Mouse (Mus musculus) megakaryocyte, adult 5-6 weeks (primary cell): ENCODE results near the gene Klk1b4. TPM values are rescaled to one million over a fixed set of nuclear protein-coding genes. Genes with fewer than 3 reads are reported as not detected.
"Not testable (repeated sequence)": the region's sequence is repeated elsewhere in the genome, so short reads cannot be mapped to it uniquely, and the experiment has no call there.

ENCODE experiments used
- ATAC-seq: 2 replicates; pipeline ENCODE4 v1.8.0; 2016; ENCODE audit warnings: mild to moderate bottlenecking, inconsistent platforms; ENCODE audit not compliant: poor library complexity, severe bottlenecking
- total RNA-seq, 2 experiments: library from RNA; stranded (forward) in 1 of 2; stranded (reverse) in 1 of 2; fragments of 153-499, 151-499 nt in 1 of 2; fragments of 221-1000, 200-1000 nt in 1 of 2; gene quantifications; 2 replicates each; pipeline versions ENCODE4 v1.2.3 to v1.2.4; 2015 to 2017

Gene Klk1b4
- total RNA-seq, 2 experiments from 2014 or later = not detected

GRCm38 (mm10) chr7:44250732-44251275 lies 43.6 kb downstream of the Klk1b4 start:
- not testable (repeated sequence) for ATAC-seq

GRCm38 (mm10) chr7:44253023-44253616 lies 45.9 kb downstream of the Klk1b4 start:
- ATAC-seq = no peak

GRCm38 (mm10) chr7:44254930-44255329 lies 47.7 kb downstream of the Klk1b4 start:
- ATAC-seq = no peak

GRCm38 (mm10) chr7:44257278-44257677 lies 50.0 kb downstream of the Klk1b4 start, which contains the start of gene Acp4:
TSS of gene Acp4 (minus strand) at chr7:44257378.
- no peak for ATAC-seq

- no peak for ATAC-seq
Measured at GRCm38 (mm10) chr7:44260410-44260809, 53.2 kb downstream of the Klk1b4 start.

- ATAC-seq = no peak
Measured at GRCm38 (mm10) chr7:44261147-44261546, 53.9 kb downstream of the Klk1b4 start, which contains the start of gene Gm15517. TSS of gene Gm15517 (plus strand) at chr7:44261447.

Other genes starting within 250 kb of the Klk1b4 start
- gene Klk1b1, start 240.7 kb upstream of the Klk1b4 start, total RNA-seq (2015) = not detected in 2 replicates
- not detected in 2 replicates for gene Klk1b1, start 240.7 kb upstream of the Klk1b4 start, total RNA-seq (2017)
- gene Klk1b9, start 231.4 kb upstream of the Klk1b4 start, total RNA-seq (2015) = not detected in 2 replicates
- not detected in 2 replicates for gene Klk1b9, start 231.4 kb upstream of the Klk1b4 start, total RNA-seq (2017)
- gene Klk1b11, start 211.6 kb upstream of the Klk1b4 start, total RNA-seq (2015) = 0.33 and 0.84 TPM in 2 replicates
- gene Klk1b11, start 211.6 kb upstream of the Klk1b4 start, total RNA-seq (2017) = 1.1 TPM in 1 of 2 replicates, not detected in the other
- gene Klk1b26, start 195.3 kb upstream of the Klk1b4 start, total RNA-seq (2015) = not detected in 2 replicates
- not detected in 2 replicates for gene Klk1b26, start 195.3 kb upstream of the Klk1b4 start, total RNA-seq (2017)
- gene Klk1b27, start 155.1 kb upstream of the Klk1b4 start, total RNA-seq (2015) = not detected in 2 replicates
- not detected in 2 replicates for gene Klk1b27, start 155.1 kb upstream of the Klk1b4 start, total RNA-seq (2017)
- not detected in 2 replicates for gene Klk1b21, start 105.1 kb upstream of the Klk1b4 start, total RNA-seq (2015)
- gene Klk1b21, start 105.1 kb upstream of the Klk1b4 start, total RNA-seq (2017) = not detected in 2 replicates
- not detected in 2 replicates for gene Klk1b22, start 94.8 kb upstream of the Klk1b4 start, total RNA-seq (2015)
- not detected in 2 replicates for gene Klk1b22, start 94.8 kb upstream of the Klk1b4 start, total RNA-seq (2017)
- gene Klk1b16, start 70.7 kb upstream of the Klk1b4 start, total RNA-seq (2015) = not detected in 2 replicates
- not detected in 2 replicates for gene Klk1b16, start 70.7 kb upstream of the Klk1b4 start, total RNA-seq (2017)
- gene Klk1b24, start 19.2 kb upstream of the Klk1b4 start, total RNA-seq (2015) = not detected in 2 replicates
- gene Klk1b24, start 19.2 kb upstream of the Klk1b4 start, total RNA-seq (2017) = not detected in 2 replicates
- gene Klk1b3, start 9.2 kb upstream of the Klk1b4 start, total RNA-seq (2015) = not detected in 2 replicates
- not detected in 2 replicates for gene Klk1b3, start 9.2 kb upstream of the Klk1b4 start, total RNA-seq (2017)
- gene Klk1b5, start 8.5 kb downstream of the Klk1b4 start, total RNA-seq (2015) = not detected in 2 replicates
- gene Klk1b5, start 8.5 kb downstream of the Klk1b4 start, total RNA-seq (2017) = not detected in 2 replicates
- gene Klk1, start 17.9 kb downstream of the Klk1b4 start, total RNA-seq (2015) = not detected in 2 replicates
- gene Klk1, start 17.9 kb downstream of the Klk1b4 start, total RNA-seq (2017) = not detected in 2 replicates
- not detected in 2 replicates for gene Gm36864, start 28.7 kb downstream of the Klk1b4 start, total RNA-seq (2015)
- not detected in 2 replicates for gene Gm36864, start 28.7 kb downstream of the Klk1b4 start, total RNA-seq (2017)
- 3.0 and 3.1 TPM in 2 replicates for gene 1700028J19Rik, start 39.3 kb downstream of the Klk1b4 start, total RNA-seq (2015)
- gene 1700028J19Rik, start 39.3 kb downstream of the Klk1b4 start, total RNA-seq (2017) = 0.62 and 0.94 TPM in 2 replicates
- gene 2410002F23Rik, start 39.3 kb downstream of the Klk1b4 start, total RNA-seq (2015) = 19.9 and 20.8 TPM in 2 replicates
- 17.2 and 23.0 TPM in 2 replicates for gene 2410002F23Rik, start 39.3 kb downstream of the Klk1b4 start, total RNA-seq (2017)
- not detected in 2 replicates for gene Acp4, start 49.9 kb downstream of the Klk1b4 start, total RNA-seq (2015)
- not detected in 2 replicates for gene Acp4, start 49.9 kb downstream of the Klk1b4 start, total RNA-seq (2017)
- not detected in 2 replicates for gene Gm15517, start 54.0 kb downstream of the Klk1b4 start, total RNA-seq (2015)
- gene Gm15517, start 54.0 kb downstream of the Klk1b4 start, total RNA-seq (2017) = not detected in 2 replicates
- gene Clec11a, start 99.5 kb downstream of the Klk1b4 start, total RNA-seq (2015) = 0.80 and 1.9 TPM in 2 replicates
- gene Clec11a, start 99.5 kb downstream of the Klk1b4 start, total RNA-seq (2017) = 0.77 and 1.7 TPM in 2 replicates
- 0.02 and 0.07 TPM in 2 replicates for gene Shank1, start 102.8 kb downstream of the Klk1b4 start, total RNA-seq (2015)
- not detected in 2 replicates for gene Shank1, start 102.8 kb downstream of the Klk1b4 start, total RNA-seq (2017)
- gene Syt3, start 176.7 kb downstream of the Klk1b4 start, total RNA-seq (2015) = 0.29 TPM in 1 of 2 replicates, not detected in the other
- gene Syt3, start 176.7 kb downstream of the Klk1b4 start, total RNA-seq (2017) = 0.22 TPM in 1 of 2 replicates, not detected in the other
- 0.42 TPM in 1 of 2 replicates, not detected in the other for gene 1700008O03Rik, start 178.4 kb downstream of the Klk1b4 start, total RNA-seq (2015)
- gene 1700008O03Rik, start 178.4 kb downstream of the Klk1b4 start, total RNA-seq (2017) = not detected in 2 replicates
- not detected in 2 replicates for gene Lrrc4b, start 221.6 kb downstream of the Klk1b4 start, total RNA-seq (2015)
- gene Lrrc4b, start 221.6 kb downstream of the Klk1b4 start, total RNA-seq (2017) = not detected in 2 replicates